Mouse (Mus musculus) hindbrain, embryonic 11.5 days (tissue): ENCODE measurements at regions not wholly inside any gene's neighbourhood (a gene's known extent, or its start where the extent isn't known, plus 50 kb on each side); places are given as distances from the start of the nearest gene placed in this dataset.

Experiments
- ATAC-seq: fragments of 200-750 bp; cut with Nextera tagmentation; 2 replicates; pipeline ENCODE4 v1.8.0; 2017; ENCODE audit warnings: mild to moderate bottlenecking, moderate TSS enrichment, moderate library complexity; ENCODE audit not compliant: low FRiP score
- DNase-seq: peaks from one replicate; pipeline ENCODE4 v3.0.0-alpha.2; 2015; ENCODE audit warnings: low spot score
- H3K27ac ChIP-seq: fragments of 300-500 bp; sonication (generic); 2 replicates; pipeline ENCODE4 v1.5.1; 2014; ENCODE audit warnings: mild to moderate bottlenecking, low read depth, low read length
- H3K27me3 ChIP-seq: fragments of 300-500 bp; sonication (generic); 2 replicates; pipeline ENCODE4 v1.6.1; 2014; ENCODE audit warnings: mild to moderate bottlenecking, low read length, moderate library complexity, mixed read lengths; ENCODE audit not compliant: control insufficient read depth, insufficient read depth
- H3K36me3 ChIP-seq: fragments of 300-500 bp; sonication (generic); 2 replicates; pipeline ENCODE4 v1.6.1; 2014; ENCODE audit warnings: mild to moderate bottlenecking, low read length, moderate library complexity, mixed read lengths; ENCODE audit not compliant: control insufficient read depth, insufficient read depth
- H3K4me1 ChIP-seq: fragments of 300-500 bp; sonication (generic); replicated peaks from 2 replicates; pipeline ENCODE4 v1.6.1; 2014; ENCODE audit warnings: low read length, mixed read lengths; ENCODE audit not compliant: control insufficient read depth, insufficient read depth
- H3K4me2 ChIP-seq: fragments of 300-500 bp; sonication (generic); replicated peaks from 2 replicates; pipeline ENCODE4 v1.6.1; 2014; ENCODE audit warnings: mild to moderate bottlenecking, low read depth, low read length
- H3K4me3 ChIP-seq: fragments of 300-500 bp; sonication (generic); 2 replicates; pipeline ENCODE4 v1.5.1; 2014; ENCODE audit warnings: low read depth, low read length
- H3K9ac ChIP-seq: fragments of 300-500 bp; sonication (generic); 2 replicates; pipeline ENCODE4 v1.6.1; 2014; ENCODE audit warnings: low read depth, low read length
- H3K9me3 ChIP-seq: fragments of 300-500 bp; sonication (generic); 2 replicates; pipeline ENCODE4 v1.6.1; 2016; ENCODE audit warnings: low read length; ENCODE audit not compliant: control insufficient read depth
- WGBS: fragments of 180-500 bp; shearing (Covaris S2); extraction: QIAGEN DNeasy Blood & Tissue Kit; methylation state at CpG from one replicate; pipeline ENCODE4 v1.1.7; 2014; 5-methylcytosine and 5-hydroxymethylcytosine counted together

DNA sequence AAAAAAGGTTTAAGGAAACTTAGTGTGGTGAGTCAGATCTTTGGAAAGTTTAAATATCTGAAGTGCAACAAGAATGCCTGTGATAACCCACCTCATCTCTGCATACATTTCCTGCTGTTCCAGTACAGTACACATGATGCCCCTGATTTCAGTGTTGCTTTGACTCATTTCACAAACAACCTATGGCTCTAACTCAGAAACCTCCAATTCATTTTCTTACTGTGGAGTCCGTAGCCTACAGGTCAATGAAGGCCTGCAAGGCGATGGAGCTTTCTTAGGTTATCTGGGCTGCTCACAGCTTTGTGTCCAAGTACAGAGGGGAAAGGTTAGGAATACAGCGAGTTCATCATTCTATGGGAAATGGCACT is 235.8 kb upstream of the Map3k7 start:
- Histone ChIP-seq H3K4me3 (no peak overlapping the region), H3K9me3 (no peaks in the 10 kb centered on the region), H3K4me2 (no peak overlapping the region), H3K27me3 (no peaks in the 10 kb centered on the region), H3K27ac (no peak overlapping the region), H3K36me3 (no peaks in the 10 kb centered on the region), H3K4me1 (peaks cover 3% of the 10 kb centered on the region; the same call in 1 of the 2 replicates), H3K9ac (no peak overlapping the region)
- no peak for DNase-seq
- WGBS = 88% methylated on average over 3 of the region's 3 CpGs
- ATAC-seq = peak; percentile 17; the same call in 1 of the 2 replicates

- H3K36me3 ChIP-seq = no peaks in the 10 kb centered on the region
- no peak overlapping the region for H3K27ac ChIP-seq
- ATAC-seq = no peak
- no peak for DNase-seq
- H3K4me1 ChIP-seq = no peaks in the 10 kb centered on the region
- H3K9ac ChIP-seq = no peak overlapping the region
- H3K27me3 ChIP-seq = no peaks in the 10 kb centered on the region
- H3K4me3 ChIP-seq = no peak overlapping the region
- H3K4me2 ChIP-seq = no peak overlapping the region
- 81% methylated on average over 3 of the region's 3 CpGs for WGBS
- H3K9me3 ChIP-seq = no peaks in the 10 kb centered on the region
Measured at GRCm38 (mm10) chr4:31743776-31744175, 220.1 kb upstream of the Map3k7 start.

- H3K27me3 ChIP-seq = no peaks in the 10 kb centered on the region
- H3K27ac ChIP-seq = no peak overlapping the region
- H3K4me1 ChIP-seq = no peaks in the 10 kb centered on the region
- no peaks in the 10 kb centered on the region for H3K36me3 ChIP-seq
- DNase-seq (no peak), ATAC-seq (no peak)
- H3K9me3 ChIP-seq = no peaks in the 10 kb centered on the region
- 66% methylated on average over 4 of the region's 4 CpGs for WGBS
- no peak overlapping the region for H3K4me2 ChIP-seq
- H3K4me3 ChIP-seq = no peak overlapping the region
- H3K9ac ChIP-seq = no peak overlapping the region
Measured at GRCm38 (mm10) chr4:31744431-31744830, 219.5 kb upstream of the Map3k7 start.

DNA sequence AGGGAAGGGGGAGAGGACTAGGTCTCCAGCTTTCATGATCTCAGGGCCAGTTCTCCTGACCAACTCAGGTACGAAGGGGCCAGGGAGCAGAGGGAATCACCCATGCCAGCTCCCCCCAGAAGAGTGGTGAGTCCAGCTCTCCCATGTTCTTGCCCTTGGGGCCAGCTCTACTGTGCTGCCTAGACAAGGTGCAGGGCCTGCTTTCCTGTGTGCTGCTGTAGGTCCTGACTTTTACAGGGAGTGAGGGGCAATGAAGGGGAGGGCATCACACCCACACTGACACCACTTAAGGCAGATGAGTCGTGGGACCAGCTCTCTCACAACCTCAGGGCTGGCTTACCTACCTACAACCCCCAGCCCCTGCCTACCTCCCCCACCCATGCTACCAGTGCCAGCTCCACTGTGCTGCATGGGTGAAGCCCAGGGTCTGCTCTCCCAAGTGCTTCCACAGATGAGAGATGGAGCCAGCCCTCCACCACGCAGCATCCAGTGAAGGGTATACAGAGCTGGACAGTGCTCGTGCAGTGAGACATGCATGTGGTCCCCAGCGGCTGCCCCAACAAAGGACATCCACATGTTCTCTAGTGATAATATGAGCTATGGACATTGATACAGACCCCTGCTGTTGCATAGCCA is 210.1 kb upstream of the Map3k7 start:
- H3K9me3 ChIP-seq = no peaks in the 10 kb centered on the region
- no peaks in the 10 kb centered on the region for H3K4me1 ChIP-seq
- DNase-seq (no peak), ATAC-seq (no peak)
- no peak overlapping the region for H3K4me3 ChIP-seq
- no peak overlapping the region for H3K4me2 ChIP-seq
- H3K27ac ChIP-seq = no peak overlapping the region
- H3K27me3 ChIP-seq = no peaks in the 10 kb centered on the region
- 80% methylated on average over 5 of the region's 5 CpGs for WGBS
- H3K36me3 ChIP-seq = no peaks in the 10 kb centered on the region
- no peak overlapping the region for H3K9ac ChIP-seq

GRCm38 (mm10) chr4:31757126-31757525 is 206.8 kb upstream of the Map3k7 start:
- WGBS = 25% methylated on average over 1 of the region's 1 CpGs
- H3K4me3 ChIP-seq = no peak overlapping the region
- DNase-seq = no peak

GRCm38 (mm10) chr4:31760116-31760515 is 203.8 kb upstream of the Map3k7 start:
- 55% methylated on average over 4 of the region's 4 CpGs for WGBS
- Histone ChIP-seq H3K27me3 (no peaks in the 10 kb centered on the region), H3K9me3 (no peaks in the 10 kb centered on the region), H3K27ac (no peak overlapping the region), H3K4me1 (no peaks in the 10 kb centered on the region), H3K9ac (no peak overlapping the region), H3K4me2 (no peak overlapping the region), H3K36me3 (no peaks in the 10 kb centered on the region), H3K4me3 (no peak overlapping the region)
- ATAC-seq (no peak), DNase-seq (no peak)

More at GRCm38 (mm10) chr4:31757126-31757525, 206.8 kb upstream of the Map3k7 start:
- H3K27ac ChIP-seq = no peak overlapping the region
- H3K27me3 ChIP-seq = no peaks in the 10 kb centered on the region
- H3K9ac ChIP-seq = no peak overlapping the region
- no peaks in the 10 kb centered on the region for H3K9me3 ChIP-seq
- ATAC-seq = no peak
- no peak overlapping the region for H3K4me2 ChIP-seq
- H3K4me1 ChIP-seq = no peaks in the 10 kb centered on the region
- no peaks in the 10 kb centered on the region for H3K36me3 ChIP-seq

DNA sequence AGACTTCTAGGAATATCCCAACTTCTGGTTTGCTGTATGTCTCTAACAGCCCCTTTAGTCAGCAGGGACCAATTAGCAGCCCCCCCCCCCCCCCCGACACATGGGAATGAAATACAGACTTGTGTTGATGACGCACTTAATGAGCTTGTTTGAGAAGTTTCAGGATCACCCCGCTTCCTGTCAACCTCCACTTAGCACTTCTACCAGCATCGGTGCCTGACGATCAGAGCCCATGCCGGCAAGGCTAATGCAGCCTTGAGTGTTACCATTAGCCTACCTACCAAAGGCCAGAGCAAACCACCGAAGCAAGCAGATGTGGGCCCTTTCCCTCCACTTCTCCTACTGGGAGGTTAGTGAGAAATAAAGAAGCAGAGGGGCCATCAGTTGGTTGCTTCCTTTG is 201.7 kb upstream of the Map3k7 start:
- ATAC-seq = no peak
- Histone ChIP-seq H3K9ac (no peak overlapping the region), H3K4me1 (no peaks in the 10 kb centered on the region), H3K4me3 (no peak overlapping the region), H3K36me3 (no peaks in the 10 kb centered on the region), H3K27me3 (no peaks in the 10 kb centered on the region), H3K27ac (no peak overlapping the region), H3K4me2 (no peak overlapping the region), H3K9me3 (no peaks in the 10 kb centered on the region)
- 82% methylated on average over 7 of the region's 7 CpGs for WGBS
- no peak for DNase-seq

DNA sequence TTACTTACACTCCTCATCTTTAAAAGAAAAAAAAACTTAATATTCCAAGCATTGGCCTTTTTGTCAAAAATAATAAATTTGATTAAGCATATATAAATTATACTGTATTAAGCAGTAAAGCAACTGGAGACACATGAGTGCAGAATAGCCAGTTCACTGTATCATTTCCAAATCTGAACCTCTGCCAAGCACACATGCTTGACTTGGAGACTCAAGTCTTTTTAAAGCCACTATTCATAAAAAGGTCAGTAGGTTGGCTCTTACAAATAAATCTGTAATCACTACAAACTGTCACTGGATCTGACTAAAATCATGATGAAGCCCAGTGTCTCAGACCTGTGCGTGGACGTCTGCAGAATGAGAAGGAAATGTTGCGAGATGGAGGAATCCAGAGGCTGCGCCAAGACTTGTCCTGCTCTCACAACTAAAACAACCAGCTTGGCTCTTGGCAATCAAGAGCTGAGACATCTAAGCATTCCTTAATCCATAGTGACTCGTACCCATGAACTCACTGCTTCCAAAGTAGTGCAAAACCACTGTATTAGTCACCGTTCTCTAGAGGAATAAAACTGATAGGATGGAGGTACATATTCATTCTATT is 195.8 kb upstream of the Map3k7 start:
- no peak for ATAC-seq
- Histone ChIP-seq H3K4me1 (no peaks in the 10 kb centered on the region), H3K9ac (no peak overlapping the region), H3K36me3 (no peaks in the 10 kb centered on the region), H3K27me3 (no peaks in the 10 kb centered on the region), H3K4me3 (no peak overlapping the region), H3K4me2 (no peak overlapping the region), H3K27ac (no peak overlapping the region), H3K9me3 (no peaks in the 10 kb centered on the region)
- no peak for DNase-seq
- WGBS = 87% methylated on average over 6 of the region's 6 CpGs

- no peak for ATAC-seq
Measured at GRCm38 (mm10) chr4:31769325-31769724, 194.6 kb upstream of the Map3k7 start.

More at GRCm38 (mm10) chr4:31769325-31769724, 194.6 kb upstream of the Map3k7 start:
- Histone ChIP-seq H3K4me2 (no peak overlapping the region), H3K9ac (no peak overlapping the region), H3K4me3 (no peak overlapping the region), H3K4me1 (no peaks in the 10 kb centered on the region), H3K27ac (no peak overlapping the region), H3K36me3 (no peaks in the 10 kb centered on the region), H3K9me3 (no peaks in the 10 kb centered on the region), H3K27me3 (no peaks in the 10 kb centered on the region)
- 80% methylated on average over 4 of the region's 4 CpGs for WGBS
- DNase-seq = no peak
